Mouse (Mus musculus) olfactory bulb, adult 2 months (tissue): ENCODE results near the gene Myo18a.

Source experiments
- CTCF ChIP-seq: fragments of 200-500 bp; IDR thresholded peaks from 2 replicates; pipeline ENCODE4 v1.5.1; 2012; ENCODE audit warnings: low read depth, mild to moderate bottlenecking, low read length, moderate library complexity; ENCODE audit not compliant: insufficient read depth
- POLR2A ChIP-seq: fragments of 200-500 bp; IDR thresholded peaks from 2 replicates; pipeline ENCODE4 v1.6.1; 2012; ENCODE audit warnings: mild to moderate bottlenecking, low read depth, low read length, moderate library complexity; ENCODE audit not compliant: insufficient read depth

- TF ChIP-seq POLR2A = no peak
- no peak for TF ChIP-seq CTCF
Observed at GRCm38 (mm10) chr11:77874685-77875231, 111.7 kb downstream of the Myo18a start.
